Mouse (Mus musculus) heart, embryonic 15.5 days (tissue): ENCODE data around the gene Papss2. TPM values are rescaled to one million over a fixed set of nuclear protein-coding genes. Genes with fewer than 3 reads are reported as not detected.
"Not testable (repeated sequence)": the region's sequence is repeated elsewhere in the genome, so short reads cannot be mapped to it uniquely, and the experiment has no call there.

Source experiments
- ATAC-seq: fragments of 200-750 bp; cut with Nextera tagmentation; replicated peaks from 2 replicates; pipeline ENCODE4 v1.8.0; 2017; ENCODE audit warnings: low read depth, moderate TSS enrichment; ENCODE audit not compliant: insufficient number of reproducible peaks, insufficient read depth, low FRiP score
- H3K27ac ChIP-seq: fragments of 300-500 bp; sonication (generic); 2 replicates; pipeline ENCODE4 v1.5.1; 2015; ENCODE audit warnings: mild to moderate bottlenecking, inconsistent platforms
- H3K27me3 ChIP-seq: fragments of 300-500 bp; sonication (generic); 2 replicates; pipeline ENCODE4 v1.6.1; 2015; ENCODE audit warnings: inconsistent platforms
- H3K36me3 ChIP-seq: fragments of 300-500 bp; sonication (generic); 2 replicates; pipeline ENCODE4 v1.6.1; 2015; ENCODE audit warnings: mild to moderate bottlenecking, inconsistent platforms
- H3K4me1 ChIP-seq: fragments of 300-500 bp; sonication (generic); replicated peaks from 2 replicates; pipeline ENCODE4 v1.6.1; 2015; ENCODE audit warnings: inconsistent platforms
- H3K4me2 ChIP-seq: fragments of 300-500 bp; sonication (generic); 2 replicates; pipeline ENCODE4 v1.6.1; 2015; ENCODE audit warnings: inconsistent platforms, mild to moderate bottlenecking, moderate library complexity
- H3K4me3 ChIP-seq: fragments of 300-500 bp; sonication (generic); 2 replicates; pipeline ENCODE4 v1.5.1; 2015; ENCODE audit warnings: mild to moderate bottlenecking, inconsistent platforms
- H3K9ac ChIP-seq: fragments of 300-500 bp; sonication (generic); 2 replicates; pipeline ENCODE4 v1.6.1; 2015; ENCODE audit warnings: mild to moderate bottlenecking, inconsistent platforms
- H3K9me3 ChIP-seq: fragments of 300-500 bp; sonication (generic); replicated peaks from 2 replicates; pipeline ENCODE4 v1.6.1; 2016; ENCODE audit warnings: inconsistent platforms
- WGBS: fragments of 180-500 bp; shearing (Covaris S2); methylation state at CpG from one replicate; pipeline ENCODE4 v1.1.7; 2015; ENCODE audit warnings: mixed read lengths; 5-methylcytosine and 5-hydroxymethylcytosine counted together
- polyA plus RNA-seq: library from polyadenylated mRNA; unstranded; fragments of >200 nt; fragmentation: Nextera tagmentation; extraction: Ambion mirVana; gene quantifications from 2 replicates; pipeline ENCODE4 v1.2.1, GENCODE M21; 2015

Papss2 gene
- polyA plus RNA-seq, 1 experiment from 2014 or later, result 6.7 TPM

DNA sequence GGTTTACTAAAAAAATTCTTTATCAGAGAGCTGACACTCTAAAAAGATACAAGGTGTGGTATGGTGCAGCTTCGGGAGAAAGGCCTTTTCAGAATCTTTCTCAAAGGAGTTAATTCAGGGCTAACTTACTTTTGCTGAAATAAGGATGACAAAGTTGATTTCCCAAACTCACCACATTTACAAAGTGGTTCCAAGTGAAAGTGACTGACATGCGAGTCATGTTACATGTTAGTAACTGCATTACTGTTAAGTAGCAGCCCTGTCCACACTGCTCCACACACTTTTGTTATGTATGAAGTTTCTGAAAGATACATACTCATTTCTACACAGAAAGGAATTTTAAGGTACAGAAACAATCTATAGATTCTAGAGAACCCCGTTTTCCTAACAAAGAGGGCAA is 80.2 kb downstream of the Papss2 start:
- H3K9ac ChIP-seq, result no peak overlapping the region
- H3K9me3 ChIP-seq, result no peaks in the 10 kb centered on the region
- H3K4me1 ChIP-seq, result no peaks in the 10 kb centered on the region
- H3K36me3 ChIP-seq, result peaks cover 37% of the 10 kb centered on the region
- H3K4me2 ChIP-seq, result no peak overlapping the region
- no peak overlapping the region for H3K4me3 ChIP-seq
- WGBS, result 91% methylated on average over 3 of the region's 3 CpGs
- no peak overlapping the region for H3K27ac ChIP-seq
- ATAC-seq, result no peak
- H3K27me3 ChIP-seq, result no peaks in the 10 kb centered on the region

DNA sequence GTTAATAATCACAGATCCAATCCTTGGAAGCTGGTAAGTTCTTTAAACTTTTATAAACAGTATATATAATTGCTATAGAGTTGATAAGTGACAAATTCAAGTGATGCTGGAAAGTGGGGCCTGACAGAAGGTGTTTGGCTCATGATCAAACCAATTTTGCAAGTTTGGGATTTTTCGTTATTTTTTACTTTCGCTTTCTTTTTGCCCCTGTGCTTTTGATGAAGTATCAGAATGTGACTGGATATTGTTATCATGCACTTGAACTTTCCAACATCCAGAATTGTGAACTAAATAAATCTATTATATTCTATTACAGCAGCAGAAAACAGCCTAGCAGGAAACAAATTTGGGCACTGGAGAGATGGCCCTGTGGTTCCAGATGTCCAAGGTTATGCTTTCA is 85.3 kb downstream of the Papss2 start:
- Histone ChIP-seq H3K4me1 (no peaks in the 10 kb centered on the region), H3K27ac (no peak overlapping the region), H3K9ac (no peak overlapping the region), H3K4me3 (no peak overlapping the region), H3K36me3 (peaks cover 32% of the 10 kb centered on the region), H3K27me3 (no peaks in the 10 kb centered on the region), H3K9me3 (no peaks in the 10 kb centered on the region), H3K4me2 (no peak overlapping the region)
- 86% methylated on average over 2 of the region's 2 CpGs for WGBS
- ATAC-seq, result no peak

DNA sequence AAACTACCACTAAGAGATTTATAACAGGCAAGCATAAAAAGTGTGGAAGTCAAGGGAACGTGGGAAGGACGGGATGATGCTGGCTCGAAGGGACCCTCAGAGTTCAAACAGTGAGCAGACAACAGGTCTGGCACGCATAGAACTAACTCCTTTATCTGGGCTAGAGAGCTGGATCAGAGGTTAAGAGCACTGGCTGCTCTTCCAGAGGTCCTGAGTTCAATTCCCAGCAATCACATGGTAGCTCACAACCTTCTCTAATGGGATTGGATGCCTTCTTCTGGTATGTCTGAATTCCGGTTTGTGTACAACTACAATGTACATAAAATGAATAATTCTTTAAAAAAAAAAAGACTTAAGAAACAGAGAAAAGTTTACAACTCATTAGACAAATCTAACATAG is 87.5 kb downstream of the Papss2 start:
- ATAC-seq, result no peak
- Histone ChIP-seq H3K9me3 (no peaks in the 10 kb centered on the region), H3K4me1 (no peaks in the 10 kb centered on the region), H3K36me3 (peaks cover 38% of the 10 kb centered on the region), H3K27ac (no peak overlapping the region), H3K4me3 (no peak overlapping the region), H3K9ac (no peak overlapping the region), H3K27me3 (no peaks in the 10 kb centered on the region), H3K4me2 (no peak overlapping the region)
- 88% methylated on average over 5 of the region's 5 CpGs for WGBS

DNA sequence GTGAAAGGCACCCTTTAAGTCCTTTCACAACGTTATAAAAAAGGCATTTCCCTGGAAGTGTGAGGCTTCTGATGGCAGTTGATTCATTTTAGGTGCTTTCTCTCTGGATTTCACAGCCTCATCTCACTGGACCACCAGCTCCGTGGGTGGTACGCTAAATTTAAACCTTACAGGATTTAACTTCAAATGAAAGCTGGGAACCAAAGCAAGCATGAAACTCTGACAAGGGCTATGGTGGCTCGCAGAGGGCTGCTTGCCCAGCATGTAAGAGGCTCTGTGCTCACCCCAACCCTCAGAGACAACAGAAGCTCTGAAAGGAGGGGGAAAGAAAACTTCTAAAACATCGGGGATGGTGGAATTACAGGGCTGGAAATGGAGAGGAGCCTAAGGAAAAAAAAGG is 92.1 kb downstream of the Papss2 start:
- Histone ChIP-seq H3K27ac (no peak overlapping the region), H3K4me1 (no peaks in the 10 kb centered on the region), H3K4me3 (no peak overlapping the region), H3K4me2 (no peak overlapping the region), H3K27me3 (no peaks in the 10 kb centered on the region), H3K9ac (no peak overlapping the region), H3K9me3 (no peaks in the 10 kb centered on the region), H3K36me3 (peaks cover 36% of the 10 kb centered on the region; the same call in 1 of the 2 replicates)
- 87% methylated on average over 5 of the region's 5 CpGs for WGBS
- no peak for ATAC-seq

DNA sequence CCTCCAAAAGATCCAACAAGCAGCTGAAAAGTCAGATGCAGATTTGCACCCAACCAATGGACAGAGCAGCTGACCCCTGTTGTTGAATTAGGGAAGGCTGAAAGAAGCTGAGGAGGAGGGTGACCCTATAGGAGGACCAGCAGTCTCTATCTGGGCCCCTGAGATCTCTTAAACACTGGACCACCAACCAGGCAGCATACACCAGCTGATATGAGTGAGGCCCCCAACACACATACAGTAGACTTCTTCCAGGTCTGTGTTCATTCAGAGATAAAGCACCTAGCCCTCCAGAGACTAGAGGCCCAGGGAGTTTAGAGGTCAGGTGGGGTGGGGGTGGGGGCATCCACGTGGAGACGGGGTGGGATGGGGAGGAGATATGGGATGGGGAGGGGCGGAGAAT is 92.6 kb downstream of the Papss2 start:
- H3K9ac ChIP-seq, H3K4me2 ChIP-seq, H3K4me3 ChIP-seq, H3K9me3 ChIP-seq, H3K27me3 ChIP-seq, H3K27ac ChIP-seq, ATAC-seq, H3K4me1 ChIP-seq: not testable (repeated sequence)
- WGBS, result 61% methylated on average over 3 of the region's 3 CpGs
- H3K36me3 ChIP-seq, result peaks cover 36% of the 10 kb centered on the region

DNA sequence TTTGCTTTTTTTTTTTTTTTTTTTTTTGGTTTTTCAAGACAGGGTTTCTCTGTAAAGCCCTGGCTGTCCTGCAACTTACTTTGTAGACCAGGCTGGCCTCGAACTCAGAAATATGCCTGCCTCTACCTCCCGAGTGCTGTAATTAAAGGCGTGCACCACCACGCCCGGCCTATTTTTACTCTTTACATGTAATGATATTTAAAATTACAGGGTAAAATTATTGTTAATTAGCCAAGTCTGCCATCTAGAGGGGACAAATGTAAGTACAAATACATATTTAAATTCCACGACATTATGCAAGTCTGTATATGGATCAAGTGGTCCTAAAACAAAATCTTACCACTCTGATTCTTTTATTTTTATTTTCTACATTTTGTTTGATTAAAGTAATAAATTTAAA is 94.1 kb downstream of the Papss2 start:
- H3K4me2 ChIP-seq, result no peak overlapping the region
- H3K27ac ChIP-seq, result no peak overlapping the region
- H3K36me3 ChIP-seq, result peaks cover 44% of the 10 kb centered on the region
- 56% methylated on average over 6 of the region's 6 CpGs for WGBS
- no peak overlapping the region for H3K9ac ChIP-seq
- no peaks in the 10 kb centered on the region for H3K4me1 ChIP-seq
- ATAC-seq, result no peak
- H3K27me3 ChIP-seq, result no peaks in the 10 kb centered on the region
- no peaks in the 10 kb centered on the region for H3K9me3 ChIP-seq
- H3K4me3 ChIP-seq, result no peak overlapping the region

DNA sequence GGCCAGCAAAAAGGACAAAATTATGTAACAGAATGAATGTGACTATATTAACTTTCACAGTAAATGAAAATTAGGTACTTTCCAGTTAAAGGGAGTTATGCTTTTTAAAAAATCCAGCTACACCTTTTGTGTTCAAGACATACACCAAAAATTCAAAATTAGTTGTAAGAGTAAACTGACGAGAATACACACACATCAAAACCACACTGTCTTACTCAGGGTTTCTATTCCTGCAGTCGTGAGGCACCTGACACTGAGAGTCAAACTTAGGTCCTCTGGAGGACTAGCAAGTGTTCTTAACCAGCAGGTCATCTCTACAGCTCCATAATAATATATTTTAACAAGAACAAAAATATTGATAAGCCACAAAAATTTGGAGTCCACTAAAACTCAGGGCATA is 101.1 kb downstream of the Papss2 start:
- no peak for ATAC-seq
- 86% methylated on average over 2 of the region's 2 CpGs for WGBS

DNA sequence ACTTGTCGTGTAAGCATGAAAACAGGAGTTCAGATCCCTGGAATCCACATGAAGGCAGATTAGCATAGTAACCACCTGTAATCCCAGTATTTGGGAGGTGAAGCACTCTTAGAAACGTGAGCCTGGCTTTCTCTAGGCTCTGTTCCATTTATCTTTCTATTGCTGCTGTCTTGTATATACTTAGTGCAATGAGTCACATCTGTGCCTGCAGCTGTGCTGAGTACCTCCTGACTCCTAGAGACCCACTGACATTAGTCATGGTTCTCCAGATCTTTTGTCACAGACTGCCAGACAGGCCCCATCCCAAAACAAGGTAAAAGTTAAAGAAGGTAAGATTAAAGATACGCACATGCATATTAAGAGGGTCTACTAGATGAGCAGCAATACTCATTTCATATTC is 106.6 kb downstream of the Papss2 start:
- no peak for ATAC-seq
- Histone ChIP-seq H3K4me2 (no peak overlapping the region), H3K4me1 (no peaks in the 10 kb centered on the region), H3K27ac (no peak overlapping the region), H3K4me3 (no peak overlapping the region), H3K9me3 (no peaks in the 10 kb centered on the region), H3K9ac (no peak overlapping the region), H3K27me3 (no peaks in the 10 kb centered on the region), H3K36me3 (peaks cover 62% of the 10 kb centered on the region)
- 77% methylated on average over 3 of the region's 3 CpGs for WGBS

More for the DNA sequence above, 101.1 kb downstream of the Papss2 start:
- Histone ChIP-seq H3K27ac (no peak overlapping the region), H3K36me3 (peaks cover 69% of the 10 kb centered on the region), H3K9me3 (no peaks in the 10 kb centered on the region), H3K27me3 (no peaks in the 10 kb centered on the region), H3K9ac (no peak overlapping the region), H3K4me3 (no peak overlapping the region), H3K4me2 (no peak overlapping the region), H3K4me1 (no peaks in the 10 kb centered on the region)

DNA sequence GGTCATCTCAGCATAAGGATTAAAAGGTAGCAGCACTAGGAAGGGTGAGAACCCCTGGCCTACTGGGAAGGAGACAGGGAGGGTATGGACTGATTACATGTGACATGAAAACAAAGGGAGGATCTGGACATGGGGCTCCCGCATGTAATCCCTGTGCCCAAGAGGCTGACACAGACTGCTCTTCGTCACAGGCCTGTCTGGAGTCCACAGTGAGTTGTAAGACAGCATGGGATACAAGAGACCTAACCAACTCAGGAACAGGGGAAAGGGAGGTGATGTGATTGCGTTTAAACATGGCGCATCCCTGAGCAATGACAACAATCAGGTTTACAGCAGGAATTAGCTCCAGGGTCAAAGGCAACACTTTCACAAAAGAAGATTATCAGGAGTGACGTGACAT is 113.4 kb downstream of the Papss2 start:
- H3K4me3 ChIP-seq, result no peak overlapping the region
- H3K27ac ChIP-seq, result no peak overlapping the region
- no peaks in the 10 kb centered on the region for H3K27me3 ChIP-seq
- H3K4me2 ChIP-seq, result no peak overlapping the region
- peaks cover 21% of the 10 kb centered on the region for H3K36me3 ChIP-seq
- 86% methylated on average over 5 of the region's 5 CpGs for WGBS
- ATAC-seq, result no peak
- no peak overlapping the region for H3K9ac ChIP-seq
- peaks cover 14% of the 10 kb centered on the region for H3K4me1 ChIP-seq
- H3K9me3 ChIP-seq, result no peaks in the 10 kb centered on the region

DNA sequence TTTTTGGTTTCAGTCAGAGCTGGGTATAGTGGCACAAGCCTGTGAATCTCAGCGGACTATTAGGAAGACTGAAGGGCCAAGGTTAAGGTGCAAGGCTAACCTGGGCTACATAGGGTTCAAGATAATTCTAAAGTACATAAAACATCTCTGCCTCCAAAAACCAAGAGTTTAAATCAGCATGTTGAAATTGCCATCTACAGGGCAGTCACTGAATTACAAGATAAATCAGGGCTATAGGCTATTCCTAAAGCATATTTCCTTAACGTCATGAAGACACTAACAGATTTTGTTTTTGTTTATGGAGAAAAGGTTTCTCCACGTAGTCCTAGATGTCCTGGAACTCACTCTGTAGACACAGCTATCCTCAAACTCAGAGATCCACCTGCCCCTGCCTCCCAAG is 114.7 kb downstream of the Papss2 start:
- Histone ChIP-seq H3K4me2 (no peak overlapping the region), H3K36me3 (peaks cover 11% of the 10 kb centered on the region; the same call in 1 of the 2 replicates), H3K4me3 (no peak overlapping the region), H3K9me3 (no peaks in the 10 kb centered on the region), H3K9ac (no peak overlapping the region), H3K27ac (no peak overlapping the region), H3K27me3 (no peaks in the 10 kb centered on the region), H3K4me1 (peaks cover 14% of the 10 kb centered on the region)
- 71% methylated on average over 3 of the region's 3 CpGs for WGBS
- ATAC-seq, result no peak

DNA sequence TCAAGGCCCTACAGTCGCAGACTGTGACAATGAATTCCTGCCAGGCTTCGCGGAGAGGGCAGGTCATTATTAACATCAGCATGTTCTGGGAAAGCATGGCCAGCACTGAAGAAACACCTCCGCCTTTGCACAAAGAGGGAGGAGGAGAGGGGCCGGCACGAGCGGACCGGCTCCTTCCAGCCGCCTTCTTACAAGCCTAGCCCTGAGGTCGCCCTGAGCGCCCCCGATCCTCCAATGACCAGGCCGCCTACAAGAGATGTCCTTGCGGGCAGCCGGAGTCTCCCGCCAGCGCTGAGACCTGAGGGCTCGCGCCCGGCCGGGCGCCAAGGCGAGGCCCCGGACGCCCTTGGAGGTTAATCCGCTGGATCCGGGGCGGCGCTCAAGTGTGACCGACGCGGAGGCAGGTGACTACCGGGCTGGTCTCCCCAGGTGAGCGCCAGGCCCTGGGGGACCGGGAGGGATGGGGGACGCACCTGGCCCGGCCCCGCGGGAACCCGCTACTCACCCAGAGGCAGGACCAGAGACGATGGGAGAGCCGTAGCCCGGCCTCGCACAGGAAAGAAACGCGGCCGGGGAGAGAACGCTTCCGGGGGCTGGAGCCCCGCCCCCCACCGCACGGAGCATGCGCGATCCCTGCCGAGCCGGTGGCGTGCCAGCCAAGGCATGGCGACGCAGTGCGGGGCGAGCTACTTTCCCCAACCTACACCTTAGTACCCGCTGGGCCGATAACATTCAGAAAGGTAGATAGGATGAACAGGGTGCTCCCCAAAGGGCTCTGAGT is 116.4 kb downstream of the Papss2 start:
- no peaks in the 10 kb centered on the region for H3K36me3 ChIP-seq
- H3K9ac ChIP-seq, result peak overlapping the region; percentile 83
- peaks cover 14% of the 10 kb centered on the region for H3K4me1 ChIP-seq
- H3K4me2 ChIP-seq, result peak overlapping the region; percentile 86
- peak; percentile 97 for ATAC-seq
- no peaks in the 10 kb centered on the region for H3K9me3 ChIP-seq
- H3K4me3 ChIP-seq, result peak overlapping the region; percentile 94
- no peaks in the 10 kb centered on the region for H3K27me3 ChIP-seq
- under 1% methylated on average over 63 of the region's 63 CpGs for WGBS
- H3K27ac ChIP-seq, result peak overlapping the region; percentile 94

DNA sequence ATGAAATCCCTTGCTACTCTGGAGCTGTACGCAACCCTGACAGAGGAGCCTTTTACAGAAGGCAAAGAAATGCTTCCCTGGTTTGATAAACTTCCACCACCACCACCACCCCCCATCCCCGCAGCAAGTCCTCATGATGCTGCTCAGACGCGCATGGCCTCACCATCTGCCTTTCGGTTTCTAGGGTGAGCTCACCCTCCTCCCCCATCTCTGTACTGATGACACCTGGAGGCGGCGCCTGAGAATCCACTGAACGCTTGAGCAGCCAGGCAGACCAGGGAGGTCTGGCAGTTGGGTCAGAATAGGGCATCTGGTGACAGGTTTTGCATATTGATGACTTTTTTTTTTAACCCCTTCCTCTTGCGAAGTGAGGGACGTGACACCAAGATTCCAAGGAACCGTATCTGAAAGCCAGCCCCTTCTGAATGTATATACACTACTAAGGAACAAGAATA is 117.0 kb downstream of the Papss2 start:
- peak overlapping the region; percentile 94 for H3K4me3 ChIP-seq
- no peaks in the 10 kb centered on the region for H3K27me3 ChIP-seq
- H3K4me2 ChIP-seq, result peak overlapping the region; percentile 86
- peak overlapping the region; percentile 94 for H3K27ac ChIP-seq
- H3K9ac ChIP-seq, result peak overlapping the region; percentile 83
- 0% methylated on average over 11 of the region's 11 CpGs for WGBS
- peaks cover 14% of the 10 kb centered on the region for H3K4me1 ChIP-seq
- H3K36me3 ChIP-seq, result no peaks in the 10 kb centered on the region
- ATAC-seq, result peak; percentile 74
- no peaks in the 10 kb centered on the region for H3K9me3 ChIP-seq
